Mouse (Mus musculus) forebrain, embryonic 14.5 days (tissue): ENCODE results near the gene Fto. TPM values are rescaled to one million over a fixed set of nuclear protein-coding genes. Genes with fewer than 3 reads are reported as not detected.
A peak's percentile ranks its signal among the peaks of the same experiment; 100 is the strongest.

Experiments used
- ATAC-seq: fragments of 200-750 bp; cut with Nextera tagmentation; 2 replicates; pipeline ENCODE4 v1.8.0; 2017; ENCODE audit warnings: mild to moderate bottlenecking, moderate library complexity
- DNase-seq: peaks from one replicate; pipeline ENCODE4 v3.0.0-alpha.2; 2015; ENCODE audit warnings: low spot score
- H3K27ac ChIP-seq: fragments of 300-500 bp; sonication (generic); 2 replicates; pipeline ENCODE4 v1.5.1; 2014; ENCODE audit warnings: low read depth, mild to moderate bottlenecking, control low read depth, low read length, moderate library complexity
- H3K27me3 ChIP-seq: fragments of 300-500 bp; sonication (generic); replicated peaks from 2 replicates; pipeline ENCODE4 v1.6.1; 2014; ENCODE audit warnings: low read length, control low read depth, mixed read lengths; ENCODE audit not compliant: control insufficient read depth, insufficient read depth
- H3K36me3 ChIP-seq: fragments of 300-500 bp; sonication (generic); 2 replicates; pipeline ENCODE4 v1.6.1; 2014; ENCODE audit warnings: low read length, control low read depth; ENCODE audit not compliant: control insufficient read depth, insufficient read depth
- H3K4me1 ChIP-seq: fragments of 300-500 bp; sonication (generic); 2 replicates; pipeline ENCODE4 v1.6.1; 2014; ENCODE audit warnings: antibody characterized with exemption, low read length, control low read depth; ENCODE audit not compliant: control insufficient read depth, insufficient read depth
- H3K4me2 ChIP-seq: fragments of 300-500 bp; sonication (generic); 2 replicates; pipeline ENCODE4 v1.6.1; 2014; ENCODE audit warnings: mild to moderate bottlenecking, control low read depth, low read length
- H3K4me3 ChIP-seq: fragments of 300-500 bp; sonication (generic); 2 replicates; pipeline ENCODE4 v1.5.1; 2014; ENCODE audit warnings: low read depth, low read length, control low read depth
- H3K9ac ChIP-seq: fragments of 300-500 bp; sonication (generic); 2 replicates; pipeline ENCODE4 v1.6.1; 2014; ENCODE audit warnings: mild to moderate bottlenecking, low read length, control low read depth, moderate library complexity
- H3K9me3 ChIP-seq: fragments of 300-500 bp; sonication (generic); replicated peaks from 2 replicates; pipeline ENCODE4 v1.6.1; 2016; ENCODE audit warnings: low read length, control low read depth, mixed read lengths; ENCODE audit not compliant: control insufficient read depth
- WGBS: fragments of 180-500 bp; shearing (Covaris S2); extraction: QIAGEN DNeasy Blood & Tissue Kit; methylation state at CpG from one replicate; pipeline ENCODE4 v1.1.7; 2014; 5-methylcytosine and 5-hydroxymethylcytosine counted together
- polyA plus RNA-seq: library from polyadenylated mRNA; unstranded; fragments of >200 nt; fragmentation: Nextera tagmentation; extraction: Ambion mirVana; gene quantifications from 2 replicates; pipeline ENCODE4 v1.2.1, GENCODE M21; 2014

The Fto gene
- polyA plus RNA-seq, 1 experiment from 2014 or later: 103 TPM

DNA sequence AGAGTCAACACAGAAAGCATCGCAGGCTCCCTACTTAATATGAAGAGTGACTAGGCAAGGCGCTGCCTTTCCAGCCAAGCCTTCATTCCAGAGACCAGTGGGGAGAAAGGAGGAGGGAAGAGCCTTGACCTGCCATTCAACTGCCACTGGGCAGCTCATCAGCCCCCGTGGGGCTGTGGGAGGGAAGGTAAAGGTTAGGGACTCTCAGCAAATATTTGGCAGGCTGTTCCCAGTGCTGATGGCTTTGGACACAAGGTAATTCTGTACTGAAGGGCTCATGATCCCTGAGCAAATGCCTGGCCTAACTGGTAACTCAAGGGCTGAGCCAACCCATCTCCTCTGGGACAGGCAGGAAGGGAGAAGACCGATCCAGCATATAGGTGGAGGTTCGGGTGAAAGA, 393.2 kb downstream of the Fto start:
- no peaks in the 10 kb centered on the region for H3K36me3 ChIP-seq
- ATAC-seq: no peak
- H3K4me3 ChIP-seq: no peak overlapping the region
- no peak overlapping the region for H3K27ac ChIP-seq
- H3K9me3 ChIP-seq: no peaks in the 10 kb centered on the region
- DNase-seq: no peak
- H3K27me3 ChIP-seq: peaks cover 15% of the 10 kb centered on the region; the same call in 1 of the 2 replicates
- H3K4me1 ChIP-seq: peaks cover 15% of the 10 kb centered on the region; the same call in 1 of the 2 replicates
- H3K4me2 ChIP-seq: no peak overlapping the region
- no peak overlapping the region for H3K9ac ChIP-seq
- 81% methylated on average over 5 of the region's 5 CpGs for WGBS

DNA sequence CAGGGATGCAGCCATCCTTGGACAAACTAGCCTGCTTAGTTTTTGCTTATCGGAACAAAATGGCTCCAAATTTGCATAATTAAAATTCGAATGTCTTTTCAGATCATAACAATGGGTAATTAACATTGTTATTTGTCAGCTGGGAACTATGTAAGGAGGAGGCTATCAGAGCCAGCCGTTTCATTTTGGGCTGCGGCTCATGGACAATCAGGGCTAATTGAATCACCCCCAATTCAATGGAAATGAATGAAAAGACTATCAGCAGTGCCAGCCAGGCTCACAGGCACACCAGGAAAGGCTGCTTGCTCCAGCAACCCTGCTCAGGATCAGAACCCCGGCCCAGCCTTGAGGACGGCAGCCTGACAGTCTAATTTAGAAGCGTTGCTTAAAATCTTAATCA, 395.3 kb downstream of the Fto start:
- Histone ChIP-seq H3K27ac (no peak overlapping the region), H3K9me3 (no peaks in the 10 kb centered on the region), H3K4me3 (no peak overlapping the region), H3K4me1 (peaks cover 24% of the 10 kb centered on the region), H3K4me2 (no peak overlapping the region), H3K9ac (no peak overlapping the region), H3K36me3 (no peaks in the 10 kb centered on the region), H3K27me3 (peaks cover 17% of the 10 kb centered on the region; the same call in 1 of the 2 replicates)
- WGBS: 10% methylated on average over 7 of the region's 7 CpGs
- ATAC-seq (peak; percentile 48; the same call in 1 of the 2 replicates), DNase-seq (peak; percentile 64)

DNA sequence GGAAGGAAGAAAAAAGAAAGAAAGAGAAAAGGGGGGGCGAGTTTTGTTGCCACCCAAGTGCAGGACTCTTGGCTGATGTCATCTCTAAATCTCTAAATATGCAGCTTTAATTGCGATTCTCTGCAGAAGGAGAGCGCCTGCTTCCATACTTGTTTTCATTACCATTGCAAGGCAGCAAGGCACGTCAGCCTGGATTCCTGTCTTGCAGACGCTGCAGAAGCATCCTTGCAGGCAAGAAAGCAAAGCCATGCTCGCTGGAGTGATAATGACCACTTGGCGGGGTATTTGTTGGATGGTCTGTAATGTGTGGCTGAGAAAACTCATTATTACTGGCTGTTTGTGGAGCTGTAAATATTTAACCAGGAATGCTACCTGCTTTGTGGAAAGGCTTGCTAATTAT, 396.4 kb downstream of the Fto start:
- H3K27me3 ChIP-seq: peaks cover 25% of the 10 kb centered on the region
- H3K4me3 ChIP-seq: no peak overlapping the region
- H3K36me3 ChIP-seq: no peaks in the 10 kb centered on the region
- no peak overlapping the region for H3K9ac ChIP-seq
- no peak overlapping the region for H3K4me2 ChIP-seq
- H3K4me1 ChIP-seq: peaks cover 27% of the 10 kb centered on the region
- WGBS: 15% methylated on average over 7 of the region's 7 CpGs
- no peak; the same call in 1 of the 2 replicates for ATAC-seq
- no peak overlapping the region for H3K27ac ChIP-seq
- DNase-seq: peak; percentile 64
- H3K9me3 ChIP-seq: no peaks in the 10 kb centered on the region

DNA sequence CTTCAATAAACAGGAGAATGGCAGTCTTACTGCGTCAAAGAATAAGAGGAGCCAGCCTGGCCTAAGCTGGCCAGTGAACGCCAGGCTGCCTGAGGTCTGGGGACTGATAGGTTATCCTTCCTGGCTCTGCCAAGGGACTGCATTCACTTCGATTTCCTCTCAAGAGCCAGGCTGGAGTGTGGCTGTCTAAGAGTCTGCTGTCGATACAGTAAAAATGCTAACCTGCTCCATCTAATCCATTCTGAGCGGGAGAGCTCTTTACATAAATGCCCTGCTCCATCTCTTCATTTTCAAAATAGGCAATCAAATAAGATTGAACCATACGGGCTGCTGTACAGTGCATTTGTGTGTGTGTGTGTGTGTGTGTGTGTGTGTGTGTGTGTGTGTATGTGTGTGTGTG, 397.9 kb downstream of the Fto start:
- DNase-seq: no peak
- Histone ChIP-seq H3K9ac (no peak overlapping the region), H3K27me3 (peaks cover 26% of the 10 kb centered on the region), H3K27ac (no peak overlapping the region), H3K4me2 (no peak overlapping the region), H3K9me3 (no peaks in the 10 kb centered on the region), H3K4me3 (no peak overlapping the region), H3K36me3 (no peaks in the 10 kb centered on the region), H3K4me1 (peaks cover 27% of the 10 kb centered on the region)
- WGBS: 51% methylated on average over 6 of the region's 6 CpGs
- no peak for ATAC-seq

DNA sequence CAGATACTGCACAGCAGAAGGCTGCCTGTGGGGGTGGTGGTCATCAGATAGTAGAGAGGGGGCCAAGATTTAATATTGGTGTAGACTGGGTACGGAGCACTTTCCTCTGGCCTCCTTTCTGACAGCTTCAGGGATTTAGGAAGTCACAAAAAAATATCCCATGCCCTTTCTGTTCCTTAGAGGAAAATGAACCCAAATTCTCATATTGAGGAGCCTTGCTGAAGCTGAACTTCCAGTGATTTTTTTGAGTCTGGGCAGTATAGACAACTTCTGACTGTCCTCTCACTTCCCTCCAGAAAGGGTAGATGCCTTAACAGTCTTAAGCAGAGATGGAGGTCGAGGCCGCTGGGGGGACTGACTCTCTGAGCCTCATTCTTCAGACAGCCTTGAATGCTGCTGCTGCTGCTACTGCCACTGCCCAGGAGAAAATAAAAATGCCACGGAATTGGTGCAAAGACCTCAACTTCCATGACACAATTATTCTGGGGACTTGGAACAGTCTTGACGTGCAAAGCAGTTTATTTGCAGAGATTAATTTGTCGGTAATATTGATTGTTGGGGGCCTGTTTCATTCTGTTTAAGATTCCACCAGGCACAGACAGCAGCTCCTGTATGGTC, 398.8 kb downstream of the Fto start:
- H3K4me1 ChIP-seq: peaks cover 27% of the 10 kb centered on the region
- H3K27me3 ChIP-seq: peaks cover 26% of the 10 kb centered on the region
- H3K4me3 ChIP-seq: no peak overlapping the region
- ATAC-seq: no peak
- H3K9me3 ChIP-seq: no peaks in the 10 kb centered on the region
- no peak overlapping the region for H3K27ac ChIP-seq
- no peak overlapping the region for H3K9ac ChIP-seq
- H3K4me2 ChIP-seq: no peak overlapping the region; the same call in 1 of the 2 replicates
- H3K36me3 ChIP-seq: no peaks in the 10 kb centered on the region
- DNase-seq: no peak
- WGBS: 27% methylated on average over 6 of the region's 6 CpGs

DNA sequence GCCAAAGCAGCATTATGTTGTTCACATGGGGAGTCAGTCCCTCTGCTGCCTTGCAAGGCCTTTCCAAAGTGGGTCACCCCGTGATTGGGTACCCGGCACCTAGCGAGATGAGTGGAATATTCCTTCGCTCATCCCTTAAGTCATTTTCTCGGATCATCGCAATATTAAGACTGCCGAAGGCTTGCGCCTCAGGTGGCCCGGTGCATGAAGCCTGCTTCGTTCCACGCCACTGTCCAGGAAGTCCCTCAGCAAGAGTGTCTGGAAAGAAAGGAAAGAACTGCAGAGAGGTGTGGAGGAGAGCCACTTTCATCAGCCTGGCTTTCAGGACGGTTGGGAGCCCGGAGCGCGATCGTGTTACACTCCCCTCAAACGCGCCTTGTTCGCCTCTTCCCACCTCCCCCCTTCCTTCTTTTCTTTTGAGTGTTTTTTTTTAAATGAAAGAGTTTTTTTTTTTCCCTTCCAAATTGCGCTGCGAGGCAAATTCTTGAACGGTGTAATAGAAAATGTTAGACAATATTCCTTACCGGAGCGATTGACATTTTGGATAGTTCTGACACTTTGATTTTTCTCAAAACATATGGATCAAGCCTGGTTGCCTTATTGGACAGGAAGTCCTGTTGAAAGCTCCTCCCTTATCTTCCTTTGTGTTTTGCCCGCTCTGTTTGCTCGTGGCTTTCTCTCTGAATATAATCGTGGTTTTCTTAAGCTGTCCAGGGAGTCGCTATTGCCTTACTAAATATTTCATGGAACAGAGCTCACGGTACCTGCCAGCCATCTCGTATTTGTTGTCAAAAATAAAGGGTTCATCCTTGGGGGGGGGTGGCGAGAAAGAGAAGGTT, 399.6 kb downstream of the Fto start:
- no peaks in the 10 kb centered on the region for H3K36me3 ChIP-seq
- H3K27me3 ChIP-seq: peaks cover 26% of the 10 kb centered on the region
- peak overlapping the region; percentile 56 for H3K4me2 ChIP-seq
- 2% methylated on average over 31 of the region's 31 CpGs for WGBS
- peaks cover 27% of the 10 kb centered on the region for H3K4me1 ChIP-seq
- ATAC-seq (peak; percentile 49; the same call in 1 of the 2 replicates), DNase-seq (peak; percentile 68)
- no peaks in the 10 kb centered on the region for H3K9me3 ChIP-seq
- no peak overlapping the region for H3K27ac ChIP-seq
- H3K4me3 ChIP-seq: peak overlapping the region; percentile 27
- H3K9ac ChIP-seq: peak overlapping the region; percentile 49

DNA sequence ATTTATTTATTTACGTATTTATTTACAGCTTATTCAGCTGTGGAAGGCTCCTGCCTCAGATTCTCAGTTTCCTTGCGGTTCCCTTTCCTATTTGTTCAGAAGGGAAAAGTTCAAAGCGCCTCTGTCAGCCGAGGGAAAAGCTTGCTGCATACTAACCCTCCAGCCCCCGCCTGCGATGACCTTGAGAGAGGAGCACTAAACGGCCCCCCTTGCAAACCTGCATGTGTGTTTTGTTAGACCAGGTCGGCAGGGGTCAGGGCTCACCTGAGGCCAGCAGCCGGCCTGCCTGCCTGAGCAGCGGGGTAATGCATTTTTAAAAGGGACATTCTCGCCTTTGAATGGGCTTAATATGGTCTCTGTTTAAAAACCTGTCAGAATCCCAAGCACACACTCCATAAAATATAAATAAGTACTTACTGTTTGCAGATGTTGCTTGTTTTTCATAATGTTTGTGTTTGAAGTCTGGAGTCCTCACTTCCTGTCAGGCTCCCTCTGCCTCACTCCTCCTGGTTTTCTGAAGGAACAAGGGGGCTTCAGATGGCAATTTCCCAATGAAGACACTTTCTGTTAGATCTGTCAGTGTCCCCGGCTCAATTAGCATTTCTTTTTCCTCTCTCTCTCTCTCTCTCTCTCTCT, 400.5 kb downstream of the Fto start:
- DNase-seq: no peak
- H3K9ac ChIP-seq: peak overlapping the region; percentile 49
- no peaks in the 10 kb centered on the region for H3K36me3 ChIP-seq
- ATAC-seq: no peak
- H3K27ac ChIP-seq: no peak overlapping the region
- no peaks in the 10 kb centered on the region for H3K9me3 ChIP-seq
- peaks cover 26% of the 10 kb centered on the region for H3K27me3 ChIP-seq
- WGBS: 13% methylated on average over 12 of the region's 12 CpGs
- peak overlapping the region; percentile 56 for H3K4me2 ChIP-seq
- H3K4me1 ChIP-seq: peaks cover 23% of the 10 kb centered on the region
- peak overlapping the region; percentile 27; the same call in 1 of the 2 replicates for H3K4me3 ChIP-seq

DNA sequence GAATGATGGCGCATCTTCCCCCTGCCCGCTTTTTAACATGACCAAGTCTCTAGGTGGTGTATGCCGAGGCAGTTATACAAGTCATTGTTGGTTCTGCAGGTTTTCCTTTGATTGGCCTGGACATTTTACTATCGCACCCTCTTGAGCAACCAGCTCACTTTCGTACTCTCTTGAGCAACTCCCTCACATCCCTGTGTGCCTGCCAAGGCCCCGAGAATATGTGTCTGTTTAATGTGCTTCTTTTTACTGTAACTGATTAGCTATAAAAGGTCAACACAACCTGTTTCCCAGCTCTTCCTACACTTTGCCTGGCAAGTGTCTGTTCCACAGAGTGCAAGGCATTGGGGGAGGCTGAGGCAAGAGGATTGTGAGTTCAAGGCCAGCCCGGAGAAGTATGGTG, 401.4 kb downstream of the Fto start:
- no peak overlapping the region for H3K4me3 ChIP-seq
- H3K27ac ChIP-seq: no peak overlapping the region; the same call in 1 of the 2 replicates
- no peaks in the 10 kb centered on the region for H3K9me3 ChIP-seq
- no peak for ATAC-seq
- no peaks in the 10 kb centered on the region for H3K36me3 ChIP-seq
- WGBS: 92% methylated on average over 7 of the region's 7 CpGs
- H3K4me2 ChIP-seq: no peak overlapping the region
- H3K4me1 ChIP-seq: peaks cover 20% of the 10 kb centered on the region
- no peak overlapping the region for H3K9ac ChIP-seq
- peaks cover 26% of the 10 kb centered on the region for H3K27me3 ChIP-seq
- no peak for DNase-seq
